Mouse (Mus musculus) cerebellum, adult 9-11 months (tissue): ENCODE measurements around the gene Cdkn1a.
A peak's percentile ranks its signal among the peaks of the same experiment; 100 is the strongest.

Experiments used
- DNase-seq: peaks from one replicate; pipeline ENCODE4 v3.0.0; 2022

Gene Cdkn1a

GRCm38 (mm10) chr17:29122817-29123216, 32.0 kb downstream of the Cdkn1a start:
- DNase-seq = no peak

GRCm38 (mm10) chr17:29123578-29124174, 32.9 kb downstream of the Cdkn1a start:
- no peak for DNase-seq

- DNase-seq = no peak
Observed at GRCm38 (mm10) chr17:29126561-29126960, 35.8 kb downstream of the Cdkn1a start.

GRCm38 (mm10) chr17:29129341-29129740, 38.6 kb downstream of the Cdkn1a start:
- no peak for DNase-seq

GRCm38 (mm10) chr17:29135066-29135465, 44.3 kb downstream of the Cdkn1a start:
- no peak for DNase-seq

- DNase-seq = peak; percentile 61
Observed at GRCm38 (mm10) chr17:29136236-29136635, 45.5 kb downstream of the Cdkn1a start.

GRCm38 (mm10) chr17:29137906-29138305, 47.1 kb downstream of the Cdkn1a start:
- no peak for DNase-seq

- DNase-seq = no peak
Observed at GRCm38 (mm10) chr17:29141577-29141976, 50.8 kb downstream of the Cdkn1a start.

GRCm38 (mm10) chr17:29143266-29143665, 52.5 kb downstream of the Cdkn1a start:
- DNase-seq = no peak

- no peak for DNase-seq
Observed at GRCm38 (mm10) chr17:29145101-29145500, 54.3 kb downstream of the Cdkn1a start.

GRCm38 (mm10) chr17:29147273-29147672, 56.5 kb downstream of the Cdkn1a start:
- no peak for DNase-seq

- no peak for DNase-seq
Observed at GRCm38 (mm10) chr17:29147773-29148172, 57.0 kb downstream of the Cdkn1a start.

- DNase-seq = no peak
Observed at GRCm38 (mm10) chr17:29149766-29150165, 59.0 kb downstream of the Cdkn1a start.
